Mouse (Mus musculus) left cerebral cortex, postnatal 36 days (tissue): ENCODE results near the gene Cox4i2. TPM values are rescaled to one million over a fixed set of nuclear protein-coding genes. Genes with fewer than 3 reads are reported as not detected.

Experiments
- DNase-seq, 2 experiments: peaks; one replicate each; pipeline ENCODE4 v3.0.0; 2021 to 2022; ENCODE audit warnings: low spot score in 2 of 2, mixed read lengths in 1 of 2
- intact Hi-C: fragments of 180-260 bp; cut with DNase I; formaldehyde crosslinking; loops from one replicate; pipeline ENCODE4 v1.15.1; 2025
- total RNA-seq, 2 experiments: library from RNA; stranded (reverse); gene quantifications; 2 replicates each; pipeline ENCODE4 v1.2.3; 2021

Cox4i2 gene
- total RNA-seq, 2 experiments from 2014 or later = 1.7 to 1.8 TPM

- no peak for DNase-seq
- intact Hi-C loops = no loop called here
These were observed 10.4 kb downstream of the Cox4i2 start for GRCm38 (mm10) chr2:152764172-152765044.

GRCm38 (mm10) chr2:152765045-152765674 lies 11.2 kb downstream of the Cox4i2 start:
- intact Hi-C loops = no loop called here

GRCm38 (mm10) chr2:152766387-152767123 lies 12.6 kb downstream of the Cox4i2 start:
- intact Hi-C loops = loop anchor here (1.0 to 2.0 kb wide), 2 partner anchors 64 to 70 kb away; partner anchors contain the start of gene Bcl2l1
- DNase-seq = peak; percentile 73 to 82

More at GRCm38 (mm10) chr2:152765045-152765674, 11.2 kb downstream of the Cox4i2 start:
- DNase-seq = no peak

- DNase-seq = no peak
- intact Hi-C loops = loop anchor here (2.0 kb wide), 1 partner anchor 63 kb away; the partner anchor contains the start of gene Bcl2l1
These were observed 13.8 kb downstream of the Cox4i2 start for GRCm38 (mm10) chr2:152767618-152768271.

GRCm38 (mm10) chr2:152769677-152770076 lies 15.7 kb downstream of the Cox4i2 start:
- intact Hi-C loops = no loop called here
- no peak for DNase-seq

GRCm38 (mm10) chr2:152771571-152771970 lies 17.6 kb downstream of the Cox4i2 start:
- intact Hi-C loops = no loop called here
- no peak for DNase-seq

GRCm38 (mm10) chr2:152772231-152772630 lies 18.3 kb downstream of the Cox4i2 start:
- DNase-seq = no peak
- intact Hi-C loops = no loop called here

GRCm38 (mm10) chr2:152775357-152775756 lies 21.4 kb downstream of the Cox4i2 start:
- intact Hi-C loops = loop anchor here (5.0 kb wide), 1 partner anchor 38 kb away; the partner anchor contains the start of gene Id1
- DNase-seq = no peak

- DNase-seq = no peak
- intact Hi-C loops = loop anchor here (5.0 kb wide), 1 partner anchor 39 kb away; the partner anchor contains the start of gene Id1
These were observed 22.0 kb downstream of the Cox4i2 start for GRCm38 (mm10) chr2:152776019-152776418.

- intact Hi-C loops = loop anchor here (5.0 kb wide), 1 partner anchor 39 kb away; the partner anchor contains the start of gene Id1
- DNase-seq = peak; percentile 73 to 77
These were observed 22.5 kb downstream of the Cox4i2 start for GRCm38 (mm10) chr2:152776435-152776834.

- intact Hi-C loops = loop anchor here (5.0 kb wide), 1 partner anchor 40 kb away; the partner anchor contains the start of gene Id1
- no peak for DNase-seq
These were observed 23.1 kb downstream of the Cox4i2 start for GRCm38 (mm10) chr2:152777081-152777480.

GRCm38 (mm10) chr2:152780466-152780865 lies 26.5 kb downstream of the Cox4i2 start:
- DNase-seq = no peak
- intact Hi-C loops = no loop called here

- intact Hi-C loops = no loop called here
- DNase-seq = no peak
These were observed 27.2 kb downstream of the Cox4i2 start for GRCm38 (mm10) chr2:152781031-152781711.

GRCm38 (mm10) chr2:152782656-152783055 lies 28.7 kb downstream of the Cox4i2 start:
- intact Hi-C loops = no loop called here
- no peak for DNase-seq

GRCm38 (mm10) chr2:152783241-152783640 lies 29.3 kb downstream of the Cox4i2 start:
- intact Hi-C loops = no loop called here
- DNase-seq = no peak

GRCm38 (mm10) chr2:152784640-152785039 lies 30.7 kb downstream of the Cox4i2 start:
- intact Hi-C loops = loop anchor here (1.0 kb wide), 1 partner anchor 46 kb away; no protein-coding TSS in a partner anchor
- DNase-seq = no peak

- peak; percentile 85 to 86 for DNase-seq
- intact Hi-C loops = loop anchor here (1.0 kb wide), 1 partner anchor 45 kb away; no protein-coding TSS in a partner anchor
These were observed 31.7 kb downstream of the Cox4i2 start for GRCm38 (mm10) chr2:152785446-152786350.
